Mouse (Mus musculus): ENCODE measurements around the gene Smap2. TPM values are rescaled to one million over a fixed set of nuclear protein-coding genes. Genes with fewer than 3 reads are reported as not detected.

Gene Smap2
- polyA plus RNA-seq, 1 experiment from 2014 or later: 59.4 TPM

- Histone ChIP-seq H3K4me3 (ENCODE audit: low read depth, low read length) (no peak overlapping the region), H3K4me1 (ENCODE audit: control insufficient read depth, insufficient read depth, low read length) (peaks cover 10% of the 10 kb centered on the region; the same call in 1 of the 2 replicates), H3K9me3 (ENCODE audit: control insufficient read depth, low read length) (no peaks in the 10 kb centered on the region), H3K36me3 (ENCODE audit: control insufficient read depth, insufficient read depth, low read length) (no peaks in the 10 kb centered on the region), H3K4me2 (ENCODE audit: low read depth, low read length) (no peak overlapping the region), H3K27me3 (ENCODE audit: control insufficient read depth, insufficient read depth, low read length) (no peaks in the 10 kb centered on the region; the same call in 1 of the 2 replicates), H3K27ac (ENCODE audit: low read depth, low read length) (no peak overlapping the region), H3K9ac (replicated peaks; ENCODE audit: low read depth, low read length) (no peak overlapping the region)
- ATAC-seq (ENCODE audit: low read depth): no peak
- WGBS: 46% methylated on average over 5 of the region's 5 CpGs
Measured at GRCm38 (mm10) chr4:121042472-121042871, 25.4 kb upstream of the Smap2 start.

DNA sequence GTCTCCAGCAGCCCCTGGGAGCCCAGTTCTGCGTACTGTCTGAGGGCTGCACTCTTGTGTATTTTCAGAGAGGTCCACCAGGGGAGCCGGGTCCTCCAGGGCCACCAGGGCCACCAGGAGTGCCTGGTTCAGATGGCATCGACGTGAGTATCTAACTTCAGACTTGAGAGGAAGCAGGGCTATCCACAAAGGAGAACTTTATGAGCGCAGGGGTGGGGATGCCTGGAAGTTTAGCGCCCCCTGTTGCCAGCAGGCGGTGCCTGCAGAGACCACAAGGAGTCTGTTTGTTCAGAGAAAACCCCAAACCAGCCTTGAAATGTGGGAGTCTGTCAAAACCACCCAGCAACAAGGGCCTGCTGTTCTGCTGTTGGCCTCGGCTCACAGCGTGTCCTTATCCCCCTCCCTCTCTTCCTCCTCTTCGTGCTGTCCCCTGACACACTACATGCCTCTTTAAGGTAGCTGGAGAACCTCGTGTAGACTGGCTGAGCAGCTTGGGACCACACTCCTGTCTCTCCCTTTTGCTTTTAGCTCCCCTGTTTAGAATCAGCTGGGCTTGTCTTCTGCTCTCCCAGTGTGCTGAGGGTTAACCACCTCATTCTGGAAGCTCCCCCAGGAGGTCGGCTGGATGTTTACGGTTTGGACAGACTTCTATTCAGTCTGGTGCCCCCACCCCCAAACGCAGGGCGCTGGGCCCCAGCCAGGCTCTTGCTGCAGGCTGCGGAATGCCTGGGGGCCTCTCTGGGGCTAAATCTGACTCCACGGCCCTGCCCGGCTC, 24.0 kb upstream of the Smap2 start:
- Histone ChIP-seq H3K9ac (replicated peaks; ENCODE audit: low read depth, low read length) (peak overlapping the region; percentile 16; the same call in 1 of the 2 replicates), H3K4me2 (ENCODE audit: low read depth, low read length) (peak overlapping the region; percentile 18; the same call in 1 of the 2 replicates), H3K4me3 (ENCODE audit: low read depth, low read length) (no peak overlapping the region), H3K27ac (ENCODE audit: low read depth, low read length) (peak overlapping the region; percentile 82), H3K27me3 (ENCODE audit: control insufficient read depth, insufficient read depth, low read length) (no peaks in the 10 kb centered on the region; the same call in 1 of the 2 replicates), H3K9me3 (ENCODE audit: control insufficient read depth, low read length) (no peaks in the 10 kb centered on the region), H3K4me1 (ENCODE audit: control insufficient read depth, insufficient read depth, low read length) (peaks cover 10% of the 10 kb centered on the region; the same call in 1 of the 2 replicates), H3K36me3 (ENCODE audit: control insufficient read depth, insufficient read depth, low read length) (no peaks in the 10 kb centered on the region)
- ATAC-seq (ENCODE audit: low read depth): peak; percentile 71
- WGBS: 7% methylated on average over 18 of the region's 18 CpGs

- H3K4me2 ChIP-seq (ENCODE audit: low read depth, low read length): peak overlapping the region; percentile 63
- peaks cover 10% of the 10 kb centered on the region; the same call in 1 of the 2 replicates for H3K4me1 ChIP-seq (ENCODE audit: control insufficient read depth, insufficient read depth, low read length)
- no peaks in the 10 kb centered on the region for H3K36me3 ChIP-seq (ENCODE audit: control insufficient read depth, insufficient read depth, low read length)
- no peaks in the 10 kb centered on the region; the same call in 1 of the 2 replicates for H3K27me3 ChIP-seq (ENCODE audit: control insufficient read depth, insufficient read depth, low read length)
- peak overlapping the region; percentile 38 for H3K4me3 ChIP-seq (ENCODE audit: low read depth, low read length)
- H3K9me3 ChIP-seq (ENCODE audit: control insufficient read depth, low read length): no peaks in the 10 kb centered on the region
- ATAC-seq (ENCODE audit: low read depth): 0 out of 2 replicates have a peak, but pooled peaks have one; percentile 2
- peak overlapping the region; percentile 82; the same call in 1 of the 2 replicates for H3K27ac ChIP-seq (ENCODE audit: low read depth, low read length)
- 0 out of 2 replicates have a peak overlapping the region, but pooled peaks have one; percentile 63 for H3K9ac ChIP-seq (replicated peaks; ENCODE audit: low read depth, low read length)
- 63% methylated on average over 14 of the region's 14 CpGs for WGBS
Measured at GRCm38 (mm10) chr4:121040323-121040722, 23.3 kb upstream of the Smap2 start.

- no peaks in the 10 kb centered on the region for H3K9me3 ChIP-seq (ENCODE audit: control insufficient read depth, low read length)
- H3K4me3 ChIP-seq (ENCODE audit: low read depth, low read length): peak within 1 kb of the TSS; percentile 38
- H3K27me3 ChIP-seq (ENCODE audit: control insufficient read depth, insufficient read depth, low read length): no peaks in the 10 kb centered on the region; the same call in 1 of the 2 replicates
- H3K4me2 ChIP-seq (ENCODE audit: low read depth, low read length): peak within 1 kb of the TSS; percentile 63
- H3K36me3 ChIP-seq (ENCODE audit: control insufficient read depth, insufficient read depth, low read length): no peaks in the 10 kb centered on the region
- peak within 1 kb of the TSS; percentile 63 for H3K9ac ChIP-seq (replicated peaks; ENCODE audit: low read depth, low read length)
- WGBS: 5% methylated on average over 46 of the region's 46 CpGs
- peaks cover 10% of the 10 kb centered on the region; the same call in 1 of the 2 replicates for H3K4me1 ChIP-seq (ENCODE audit: control insufficient read depth, insufficient read depth, low read length)
- peak within 1 kb of the TSS; percentile 34; the same call in 1 of the 2 replicates for H3K27ac ChIP-seq (ENCODE audit: low read depth, low read length)
- peak; percentile 52 for ATAC-seq (ENCODE audit: low read depth)
Measured at GRCm38 (mm10) chr4:121039331-121040115, 22.5 kb upstream of the Smap2 start, which contains the start of gene Col9a2. Gene Col9a2 (plus strand): TSS chr4:121039385.

GRCm38 (mm10) chr4:121033006-121033405, 16.0 kb upstream of the Smap2 start:
- no peaks in the 10 kb centered on the region for H3K27me3 ChIP-seq (ENCODE audit: control insufficient read depth, insufficient read depth, low read length)
- no peak overlapping the region for H3K4me2 ChIP-seq (ENCODE audit: low read depth, low read length)
- H3K27ac ChIP-seq (ENCODE audit: low read depth, low read length): no peak overlapping the region
- no peak for ATAC-seq (ENCODE audit: low read depth)
- 81% methylated on average over 2 of the region's 2 CpGs for WGBS
- no peaks in the 10 kb centered on the region for H3K9me3 ChIP-seq (ENCODE audit: control insufficient read depth, low read length)
- H3K9ac ChIP-seq (replicated peaks; ENCODE audit: low read depth, low read length): no peak overlapping the region
- no peaks in the 10 kb centered on the region for H3K4me1 ChIP-seq (ENCODE audit: control insufficient read depth, insufficient read depth, low read length)
- no peak overlapping the region for H3K4me3 ChIP-seq (ENCODE audit: low read depth, low read length)
- no peaks in the 10 kb centered on the region for H3K36me3 ChIP-seq (ENCODE audit: control insufficient read depth, insufficient read depth, low read length)

GRCm38 (mm10) chr4:121031440-121031839, 14.4 kb upstream of the Smap2 start:
- Histone ChIP-seq H3K4me2 (ENCODE audit: low read depth, low read length) (no peak overlapping the region), H3K9ac (replicated peaks; ENCODE audit: low read depth, low read length) (no peak overlapping the region), H3K9me3 (ENCODE audit: control insufficient read depth, low read length) (no peaks in the 10 kb centered on the region), H3K4me1 (ENCODE audit: control insufficient read depth, insufficient read depth, low read length) (no peaks in the 10 kb centered on the region), H3K4me3 (ENCODE audit: low read depth, low read length) (no peak overlapping the region), H3K36me3 (ENCODE audit: control insufficient read depth, insufficient read depth, low read length) (no peaks in the 10 kb centered on the region), H3K27me3 (ENCODE audit: control insufficient read depth, insufficient read depth, low read length) (no peaks in the 10 kb centered on the region), H3K27ac (ENCODE audit: low read depth, low read length) (no peak overlapping the region)
- ATAC-seq (ENCODE audit: low read depth): no peak
- 61% methylated on average over 4 of the region's 4 CpGs for WGBS

DNA sequence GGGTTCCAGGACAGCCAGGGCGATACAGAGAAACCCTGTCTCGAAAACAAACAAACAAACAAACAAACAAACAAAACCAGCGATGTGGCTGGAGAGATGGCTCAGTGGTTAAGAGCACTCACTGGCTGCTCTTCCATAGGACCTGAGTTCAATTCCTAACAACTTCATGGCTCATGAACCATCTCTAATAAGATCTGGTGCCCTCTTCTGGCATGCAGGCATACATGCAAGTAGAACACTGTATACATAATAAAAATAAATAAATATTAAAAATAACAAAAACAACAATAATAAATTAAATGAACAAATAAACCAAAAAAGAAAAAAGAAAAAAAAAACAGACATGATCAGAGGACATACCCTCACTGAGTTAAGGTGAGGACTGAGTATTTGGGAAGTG, 12.6 kb upstream of the Smap2 start:
- H3K36me3 ChIP-seq (ENCODE audit: control insufficient read depth, insufficient read depth, low read length): no peaks in the 10 kb centered on the region
- no peak overlapping the region for H3K4me3 ChIP-seq (ENCODE audit: low read depth, low read length)
- no peak overlapping the region for H3K4me2 ChIP-seq (ENCODE audit: low read depth, low read length)
- H3K27ac ChIP-seq (ENCODE audit: low read depth, low read length): no peak overlapping the region
- WGBS: 86% methylated on average over 3 of the region's 3 CpGs
- no peaks in the 10 kb centered on the region for H3K27me3 ChIP-seq (ENCODE audit: control insufficient read depth, insufficient read depth, low read length)
- H3K9me3 ChIP-seq (ENCODE audit: control insufficient read depth, low read length): no peaks in the 10 kb centered on the region
- H3K9ac ChIP-seq (replicated peaks; ENCODE audit: low read depth, low read length): no peak overlapping the region
- no peaks in the 10 kb centered on the region for H3K4me1 ChIP-seq (ENCODE audit: control insufficient read depth, insufficient read depth, low read length)
- ATAC-seq (ENCODE audit: low read depth): no peak

- WGBS: 25% methylated on average over 14 of the region's 14 CpGs
Measured at GRCm38 (mm10) chr4:121028659-121029392, 11.8 kb upstream of the Smap2 start.

More at GRCm38 (mm10) chr4:121028659-121029392, 11.8 kb upstream of the Smap2 start:
- H3K4me3 ChIP-seq (ENCODE audit: low read depth, low read length): no peak overlapping the region
- no peaks in the 10 kb centered on the region for H3K4me1 ChIP-seq (ENCODE audit: control insufficient read depth, insufficient read depth, low read length)
- no peak for ATAC-seq (ENCODE audit: low read depth)
- no peak overlapping the region for H3K4me2 ChIP-seq (ENCODE audit: low read depth, low read length)
- H3K9me3 ChIP-seq (ENCODE audit: control insufficient read depth, low read length): no peaks in the 10 kb centered on the region
- no peaks in the 10 kb centered on the region for H3K36me3 ChIP-seq (ENCODE audit: control insufficient read depth, insufficient read depth, low read length)
- no peak overlapping the region for H3K27ac ChIP-seq (ENCODE audit: low read depth, low read length)
- H3K27me3 ChIP-seq (ENCODE audit: control insufficient read depth, insufficient read depth, low read length): no peaks in the 10 kb centered on the region
- H3K9ac ChIP-seq (replicated peaks; ENCODE audit: low read depth, low read length): no peak overlapping the region
